Mouse (Mus musculus): Measurements from ENCODE around the gene Gm10272. TPM values are rescaled to one million over a fixed set of nuclear protein-coding genes. Genes with fewer than 3 reads are reported as not detected.
"Not testable (repeated sequence)": the region's sequence is repeated elsewhere in the genome, so short reads cannot be mapped to it uniquely, and the experiment has no call there.

Gene Gm10272
- polyA plus RNA-seq, 1 experiment from 2014 or later, result not detected

DNA sequence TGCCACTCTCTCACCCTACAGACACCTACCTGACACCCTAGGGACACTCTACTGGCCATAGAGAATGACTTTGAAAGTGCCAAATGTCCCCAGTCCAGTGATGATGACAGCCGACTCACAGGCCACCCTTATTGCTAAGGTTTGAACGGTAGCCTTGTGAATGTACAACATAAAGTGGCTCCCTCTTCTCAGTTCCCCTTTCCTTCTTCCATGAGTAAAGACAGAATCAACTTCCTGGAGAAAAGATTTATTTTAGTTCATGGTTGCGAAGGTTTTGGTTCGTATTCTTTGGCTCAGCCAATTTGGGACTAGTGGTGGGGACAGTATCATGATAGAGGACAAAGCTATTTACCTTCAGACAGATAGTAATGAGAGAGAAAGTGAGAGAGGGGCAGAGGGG lies 32.5 kb downstream of the Gm10272 start:
- 89% methylated on average over 4 of the region's 4 CpGs for WGBS

DNA sequence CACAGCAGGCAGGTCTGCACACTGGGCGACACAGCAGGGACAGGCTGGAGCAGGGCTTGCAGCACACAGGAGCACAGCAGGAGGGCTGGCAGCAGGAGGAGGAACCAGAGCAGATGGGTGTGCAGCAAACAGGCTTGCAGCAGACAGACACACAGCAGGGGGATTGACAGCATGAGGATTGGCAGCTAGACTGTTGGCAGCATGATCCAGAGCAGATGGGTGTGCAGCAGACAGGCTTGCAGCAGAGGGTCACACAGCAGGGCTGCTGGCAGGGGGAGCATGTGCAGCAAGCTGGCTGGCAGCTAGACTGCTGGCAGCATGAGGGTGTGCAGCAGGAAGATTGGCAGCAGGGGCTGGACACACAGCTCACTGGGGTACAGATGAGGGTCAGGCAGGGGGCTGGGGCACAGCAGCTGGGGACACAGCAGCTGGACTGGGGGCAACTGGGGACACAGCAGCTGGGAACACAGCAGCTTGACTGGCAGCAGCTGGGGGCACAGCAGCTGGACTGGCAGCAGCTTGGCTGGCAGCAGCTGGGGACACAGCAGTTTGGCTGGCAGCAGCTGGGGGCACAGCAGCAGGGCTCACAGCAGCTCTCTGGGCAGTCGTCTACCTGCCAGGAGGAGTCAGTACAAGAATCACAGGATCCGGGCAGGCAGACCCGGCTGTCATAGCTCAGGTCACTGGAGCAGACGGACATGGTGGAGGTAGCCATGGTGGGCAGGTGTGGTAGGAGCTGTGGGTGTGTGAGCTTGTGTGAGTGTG lies 35.7 kb downstream of the Gm10272 start, which contains the start of gene Gm18596:
Gm18596 (minus strand) TSS at position 715 of the 765 bp plus-strand sequence.
- Histone ChIP-seq H3K27ac (peak within 1 kb of the TSS; percentile 60; the same call in 1 of the 2 replicates), H3K4me1 (peaks cover 32% of the 10 kb centered on the region)
- WGBS, result 52% methylated on average over 5 of the region's 5 CpGs
- not testable (repeated sequence) for H3K36me3 ChIP-seq (replicated peaks); H3K27me3 ChIP-seq (ENCODE audit: poor library complexity, severe bottlenecking); H3K4me3 ChIP-seq; DNase-seq (ENCODE audit: extremely low spot score, low spot score); H3K9me3 ChIP-seq

More for the DNA sequence above, 32.5 kb downstream of the Gm10272 start:
- Histone ChIP-seq H3K4me1 (peaks cover 37% of the 10 kb centered on the region), H3K9me3 (peaks cover 12% of the 10 kb centered on the region), H3K27me3 (ENCODE audit: poor library complexity, severe bottlenecking) (no peaks in the 10 kb centered on the region), H3K27ac (no peak overlapping the region), H3K36me3 (replicated peaks) (no peaks in the 10 kb centered on the region), H3K4me3 (no peak overlapping the region)
- no peak for DNase-seq (ENCODE audit: extremely low spot score, low spot score)

DNA sequence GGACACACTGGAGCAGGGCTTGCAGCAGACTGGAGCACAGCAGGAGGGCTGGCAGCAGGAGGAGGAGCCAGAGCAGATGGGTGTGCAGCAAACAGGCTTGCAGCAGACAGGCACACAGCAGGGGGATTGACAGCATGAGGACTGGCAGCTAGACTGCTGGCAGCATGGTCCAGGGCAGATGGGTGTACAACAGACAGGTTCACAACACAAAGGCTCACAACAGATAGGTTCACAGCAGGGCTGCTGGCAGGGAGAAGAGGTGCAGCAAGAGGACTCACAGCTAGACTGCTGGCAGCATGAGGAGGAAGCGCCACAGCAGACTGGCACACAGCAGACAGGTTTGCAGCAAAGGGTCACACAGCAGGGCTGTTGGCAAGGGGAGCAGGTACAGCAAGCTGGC lies 44.3 kb downstream of the Gm10272 start:
- not testable (repeated sequence) for H3K4me3 ChIP-seq; H3K36me3 ChIP-seq (replicated peaks); H3K27me3 ChIP-seq (ENCODE audit: poor library complexity, severe bottlenecking); H3K9me3 ChIP-seq; DNase-seq (ENCODE audit: extremely low spot score, low spot score); H3K4me1 ChIP-seq
- 81% methylated on average over 1 of the region's 1 CpGs for WGBS
- 0 out of 2 replicates have a peak overlapping the region, but pooled peaks have one; percentile 20 for H3K27ac ChIP-seq

DNA sequence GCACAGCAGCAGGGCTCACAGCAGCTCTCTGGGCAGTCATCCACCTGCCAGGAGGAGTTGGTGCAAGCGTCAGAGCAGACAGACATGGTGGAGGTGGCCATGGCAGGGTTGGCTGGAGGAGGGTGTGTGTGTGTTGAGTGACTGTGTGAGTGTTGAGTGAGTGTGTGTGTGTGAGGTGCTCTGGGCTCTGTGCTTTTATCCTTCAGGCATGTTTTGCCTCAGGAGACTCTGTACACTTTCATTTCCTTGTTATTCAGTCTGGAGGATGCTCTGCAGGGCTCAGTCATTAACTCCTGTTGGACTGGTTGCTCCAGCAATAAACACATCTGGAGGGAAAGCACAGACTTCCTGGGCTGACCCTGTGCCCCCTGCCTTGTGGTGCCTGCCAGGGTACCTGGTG lies 44.8 kb downstream of the Gm10272 start, which contains the start of gene Gm9736:
Gm9736 (minus strand) TSS at position 101 of the 400 bp plus-strand sequence.
- not testable (repeated sequence) for H3K4me1 ChIP-seq; H3K36me3 ChIP-seq (replicated peaks); H3K27me3 ChIP-seq (ENCODE audit: poor library complexity, severe bottlenecking); H3K4me3 ChIP-seq; H3K9me3 ChIP-seq; DNase-seq (ENCODE audit: extremely low spot score, low spot score)
- 0 out of 2 replicates have a peak within 1 kb of the TSS, but pooled peaks have one; percentile 20 for H3K27ac ChIP-seq
- WGBS, result 67% methylated on average over 1 of the region's 1 CpGs

DNA sequence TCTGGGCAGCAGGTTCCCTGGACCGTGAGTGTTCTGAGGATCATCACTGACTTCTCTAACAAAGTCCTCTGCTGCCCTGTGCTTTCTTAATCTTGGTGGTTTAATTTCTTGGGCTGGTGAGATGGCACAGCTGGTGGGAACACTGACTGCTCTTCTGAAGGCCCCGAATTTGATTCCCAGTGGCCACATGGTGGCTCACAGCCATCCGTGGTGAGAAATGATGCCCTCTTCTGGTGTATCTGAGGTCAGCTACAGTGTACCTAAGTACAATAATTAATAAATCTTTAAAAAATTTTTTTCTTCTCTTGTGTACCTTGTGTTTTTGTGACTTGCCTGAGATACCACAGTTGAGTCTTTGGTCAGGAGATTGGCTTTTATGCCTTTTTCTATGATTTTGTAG lies 45.9 kb downstream of the Gm10272 start:
- H3K9me3 ChIP-seq; H3K4me1 ChIP-seq; H3K4me3 ChIP-seq; H3K36me3 ChIP-seq (replicated peaks); H3K27ac ChIP-seq; DNase-seq (ENCODE audit: extremely low spot score, low spot score); H3K27me3 ChIP-seq (ENCODE audit: poor library complexity, severe bottlenecking): not testable (repeated sequence)
- WGBS, result 68% methylated on average over 3 of the region's 3 CpGs

DNA sequence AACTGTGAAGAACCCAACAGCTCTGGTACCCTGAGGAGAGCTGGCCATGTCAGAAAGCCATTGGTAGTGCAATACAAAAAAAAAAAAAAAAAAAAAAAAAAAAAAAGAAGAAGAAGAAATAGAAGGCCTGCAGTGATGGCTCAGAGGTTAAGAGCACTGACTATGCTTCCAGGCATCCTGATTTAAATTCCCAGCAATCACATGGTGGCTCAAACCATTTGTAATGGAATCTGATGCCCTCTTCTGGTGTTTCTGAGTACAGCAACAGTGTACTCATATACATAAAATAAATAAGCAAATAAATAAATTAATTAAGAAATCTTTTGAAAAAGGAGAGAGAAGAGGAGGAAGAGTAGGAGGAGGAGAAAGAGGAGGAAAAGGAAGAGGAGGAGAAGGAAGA lies 47.0 kb downstream of the Gm10272 start:
- DNase-seq (ENCODE audit: extremely low spot score, low spot score), result no peak
- Histone ChIP-seq H3K27ac (no peak overlapping the region), H3K36me3 (replicated peaks) (no peaks in the 10 kb centered on the region), H3K4me1 (peaks cover 9% of the 10 kb centered on the region), H3K4me3 (no peak overlapping the region), H3K27me3 (ENCODE audit: poor library complexity, severe bottlenecking) (no peaks in the 10 kb centered on the region), H3K9me3 (no peaks in the 10 kb centered on the region)

Other genes with a start within 250 kb of the Gm10272 start
- gene Fam207a, start 190.8 kb upstream of the Gm10272 start, polyA plus RNA-seq (2016; fragmentation: Nextera tagmentation; extraction: Ambion mirVana), result 41.2 and 43.2 TPM in 2 replicates
- 0.44 and 0.76 TPM in 2 replicates for gene Itgb2, start 176.4 kb upstream of the Gm10272 start, polyA plus RNA-seq (2016; fragmentation: Nextera tagmentation; extraction: Ambion mirVana)
- 62.0 and 64.5 TPM in 2 replicates for gene Pttg1ip, start 124.9 kb upstream of the Gm10272 start, polyA plus RNA-seq (2016; fragmentation: Nextera tagmentation; extraction: Ambion mirVana)
- 439 and 448 TPM in 2 replicates for gene Sumo3, start 100.5 kb upstream of the Gm10272 start, polyA plus RNA-seq (2016; fragmentation: Nextera tagmentation; extraction: Ambion mirVana)
- gene Gm49325, start 100.4 kb upstream of the Gm10272 start, polyA plus RNA-seq (2016; fragmentation: Nextera tagmentation; extraction: Ambion mirVana), result 3.1 and 3.4 TPM in 2 replicates
- gene Ube2g2, start 84.4 kb upstream of the Gm10272 start, polyA plus RNA-seq (2016; fragmentation: Nextera tagmentation; extraction: Ambion mirVana), result 102 and 104 TPM in 2 replicates
- gene Tspear, start 20.1 kb upstream of the Gm10272 start, polyA plus RNA-seq (2016; fragmentation: Nextera tagmentation; extraction: Ambion mirVana), result 1.1 and 1.4 TPM in 2 replicates
- not detected in 2 replicates for gene Gm19402, start 15.9 kb upstream of the Gm10272 start, polyA plus RNA-seq (2016; fragmentation: Nextera tagmentation; extraction: Ambion mirVana)
- not detected in 2 replicates for gene Gm9508, start 9.4 kb upstream of the Gm10272 start, polyA plus RNA-seq (2016; fragmentation: Nextera tagmentation; extraction: Ambion mirVana)
- gene Gm10024, start 4.8 kb downstream of the Gm10272 start, polyA plus RNA-seq (2016; fragmentation: Nextera tagmentation; extraction: Ambion mirVana), result not detected in 2 replicates
- gene Gm10142, start 9.2 kb downstream of the Gm10272 start, polyA plus RNA-seq (2016; fragmentation: Nextera tagmentation; extraction: Ambion mirVana), result not detected in 2 replicates
- gene Krtap12-1, start 14.0 kb downstream of the Gm10272 start, polyA plus RNA-seq (2016; fragmentation: Nextera tagmentation; extraction: Ambion mirVana), result not detected in 2 replicates
- gene Gm10100, start 19.9 kb downstream of the Gm10272 start, polyA plus RNA-seq (2016; fragmentation: Nextera tagmentation; extraction: Ambion mirVana), result not detected in 2 replicates
- gene Gm18596, start 36.0 kb downstream of the Gm10272 start, polyA plus RNA-seq (2016; fragmentation: Nextera tagmentation; extraction: Ambion mirVana), result not detected in 2 replicates
- not detected in 2 replicates for gene Gm9736, start 44.7 kb downstream of the Gm10272 start, polyA plus RNA-seq (2016; fragmentation: Nextera tagmentation; extraction: Ambion mirVana)
- gene Gm3233, start 53.1 kb downstream of the Gm10272 start, polyA plus RNA-seq (2016; fragmentation: Nextera tagmentation; extraction: Ambion mirVana), result not detected in 2 replicates
- not detected in 2 replicates for gene Gm3238, start 64.7 kb downstream of the Gm10272 start, polyA plus RNA-seq (2016; fragmentation: Nextera tagmentation; extraction: Ambion mirVana)
- not detected in 2 replicates for gene Gm7138, start 70.3 kb downstream of the Gm10272 start, polyA plus RNA-seq (2016; fragmentation: Nextera tagmentation; extraction: Ambion mirVana)
- not detected in 2 replicates for gene Gm3250, start 75.9 kb downstream of the Gm10272 start, polyA plus RNA-seq (2016; fragmentation: Nextera tagmentation; extraction: Ambion mirVana)
- not detected in 2 replicates for gene Gm7137, start 81.6 kb downstream of the Gm10272 start, polyA plus RNA-seq (2016; fragmentation: Nextera tagmentation; extraction: Ambion mirVana)
- not detected in 2 replicates for gene Gm9639, start 88.5 kb downstream of the Gm10272 start, polyA plus RNA-seq (2016; fragmentation: Nextera tagmentation; extraction: Ambion mirVana)
- gene Gm19668, start 92.5 kb downstream of the Gm10272 start, polyA plus RNA-seq (2016; fragmentation: Nextera tagmentation; extraction: Ambion mirVana), result not detected in 2 replicates
- not detected in 2 replicates for gene Gm9507, start 105.2 kb downstream of the Gm10272 start, polyA plus RNA-seq (2016; fragmentation: Nextera tagmentation; extraction: Ambion mirVana)
- gene Gm2696, start 108.1 kb downstream of the Gm10272 start, polyA plus RNA-seq (2016; fragmentation: Nextera tagmentation; extraction: Ambion mirVana), result not detected in 2 replicates
- gene Krtap10-4, start 120.5 kb downstream of the Gm10272 start, polyA plus RNA-seq (2016; fragmentation: Nextera tagmentation; extraction: Ambion mirVana), result not detected in 2 replicates
- gene Krtap10-10, start 129.3 kb downstream of the Gm10272 start, polyA plus RNA-seq (2016; fragmentation: Nextera tagmentation; extraction: Ambion mirVana), result not detected in 2 replicates
- not detected in 2 replicates for gene Gm36176, start 140.2 kb downstream of the Gm10272 start, polyA plus RNA-seq (2016; fragmentation: Nextera tagmentation; extraction: Ambion mirVana)
- gene Gm10318, start 146.2 kb downstream of the Gm10272 start, polyA plus RNA-seq (2016; fragmentation: Nextera tagmentation; extraction: Ambion mirVana), result not detected in 2 replicates
- gene Gm3285, start 155.3 kb downstream of the Gm10272 start, polyA plus RNA-seq (2016; fragmentation: Nextera tagmentation; extraction: Ambion mirVana), result not detected in 2 replicates
- gene Lrrc3, start 195.9 kb downstream of the Gm10272 start, polyA plus RNA-seq (2016; fragmentation: Nextera tagmentation; extraction: Ambion mirVana), result 2.4 and 2.5 TPM in 2 replicates